Mouse (Mus musculus): ENCODE results near the gene Phactr3.

DNA sequence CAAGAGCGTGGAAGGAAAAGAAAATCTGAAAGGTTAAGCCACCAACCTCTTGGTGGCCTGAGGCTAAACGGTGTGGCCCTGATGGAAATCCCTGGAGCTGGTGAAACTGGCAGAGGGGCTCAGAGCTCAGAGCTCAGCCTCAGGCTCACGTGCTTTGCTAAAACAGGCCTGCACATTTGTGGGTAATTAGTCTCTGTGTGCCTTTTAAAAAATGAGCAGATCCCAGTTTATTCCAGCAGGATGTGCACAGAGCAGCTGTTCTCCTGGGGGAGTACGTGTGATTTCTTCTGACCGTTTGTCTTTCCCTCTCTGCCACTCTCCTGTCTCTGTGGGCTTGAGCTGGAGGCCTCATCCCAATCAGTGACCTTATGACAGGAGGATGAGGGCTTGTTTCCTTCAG is 35.4 kb downstream of the Phactr3 start:
- no peak for TF ChIP-seq CTCF (IDR thresholded peaks at IDR 0.05; ENCODE audit: low read depth, low read length)
- TF ChIP-seq POLR2A (IDR thresholded peaks at IDR 0.05; ENCODE audit: insufficient read depth, low read length), result no peak

All from ES-Bruce4 (cell line).